Mouse (Mus musculus): ENCODE data around the gene Fryl. TPM values are rescaled to one million over a fixed set of nuclear protein-coding genes. Genes with fewer than 3 reads are reported as not detected.
A peak's percentile ranks its signal among the peaks of the same experiment; 100 is the strongest.

Gene Fryl
- polyA plus RNA-seq (2015; fragmentation: Nextera tagmentation; extraction: Ambion mirVana): 20.6 and 22.6 TPM in 2 replicates

DNA sequence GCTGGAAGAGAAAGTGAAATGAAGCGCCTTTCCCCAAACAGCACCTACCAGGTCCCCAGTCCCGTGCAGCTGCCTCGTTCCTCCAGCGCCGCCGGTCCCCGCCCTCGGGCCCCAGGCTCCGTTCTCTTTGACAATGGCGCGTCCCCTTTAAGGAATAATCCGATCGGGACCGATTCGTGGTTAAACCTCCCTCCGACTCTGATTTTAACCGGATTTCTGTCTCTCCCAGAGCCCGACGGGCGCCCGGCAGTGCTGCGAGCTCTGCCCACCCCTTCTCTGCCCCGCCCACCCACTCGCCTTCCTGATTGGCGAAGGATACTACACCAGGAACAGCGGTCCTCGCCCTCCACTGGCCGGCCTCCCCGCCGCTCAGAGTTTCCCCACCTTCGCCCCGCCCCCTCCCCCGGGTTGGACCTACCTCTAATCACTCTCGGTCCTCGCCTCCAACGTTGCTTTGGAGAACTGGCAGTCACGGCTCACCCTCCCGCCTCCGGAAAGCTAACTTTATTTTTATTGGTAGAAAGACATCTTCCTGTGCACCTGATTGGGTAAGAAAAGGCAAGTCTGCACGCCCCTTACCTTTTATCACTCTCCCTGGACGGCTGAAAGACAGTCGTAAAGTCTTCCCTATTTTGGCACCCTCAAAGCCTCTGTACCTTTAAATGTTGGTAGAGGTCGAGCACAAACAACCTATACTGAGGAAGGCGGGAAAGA, at the start of gene Fryl:
Fryl (minus strand) TSS at position 268 of the 714 bp plus-strand sequence.
- no peaks in the 10 kb centered on the region for H3K36me3 ChIP-seq (ENCODE audit: insufficient read depth, low read length)
- DNase-seq (ENCODE audit: low spot score): peak; percentile 100
- TF ChIP-seq CTCF (IDR thresholded peaks at IDR 0.05; ENCODE audit: low read depth): no peak
- H3K9ac ChIP-seq (ENCODE audit: low read depth, low read length): peak within 1 kb of the TSS; percentile 87
- peaks cover 7% of the 10 kb centered on the region; the same call in 1 of the 2 replicates for H3K4me1 ChIP-seq (replicated peaks; ENCODE audit: insufficient read depth, low read length)
- ATAC-seq (replicated peaks; ENCODE audit: low FRiP score, low read depth): peak; percentile 98
- peak within 1 kb of the TSS; percentile 99 for H3K27ac ChIP-seq
- peak within 1 kb of the TSS; percentile 86 for H3K4me3 ChIP-seq (replicated peaks; ENCODE audit: low read depth, low read length)
- no peaks in the 10 kb centered on the region for H3K9me3 ChIP-seq (replicated peaks; ENCODE audit: low read length)
- no peaks in the 10 kb centered on the region for H3K27me3 ChIP-seq (ENCODE audit: insufficient read depth, low read length)
- H3K4me2 ChIP-seq (ENCODE audit: low read length): peak within 1 kb of the TSS; percentile 77
- under 1% methylated on average over 43 of the region's 44 CpGs for WGBS

DNA sequence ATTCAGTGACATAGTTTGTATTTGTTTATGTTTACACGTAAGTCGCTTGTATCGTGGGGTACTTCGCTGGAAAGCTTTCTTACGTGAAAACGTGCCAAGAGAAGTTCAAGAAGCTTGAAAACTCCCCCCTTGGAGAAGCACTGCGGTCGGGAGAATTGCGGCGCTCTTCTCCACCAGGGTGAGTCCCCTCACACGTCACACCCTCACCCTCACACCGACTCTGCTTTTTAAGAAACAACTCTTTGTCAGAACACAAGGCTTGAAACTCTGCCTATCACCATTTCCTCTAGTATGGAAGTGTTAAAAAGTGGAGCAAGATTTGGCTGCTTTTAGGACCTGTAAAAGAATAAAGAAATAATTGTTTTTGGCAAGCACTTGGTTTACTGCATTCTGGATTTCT, 48.1 kb upstream of the Fryl start:
- Histone ChIP-seq H3K9me3 (replicated peaks; ENCODE audit: low read length) (no peaks in the 10 kb centered on the region), H3K36me3 (ENCODE audit: insufficient read depth, low read length) (peaks cover 54% of the 10 kb centered on the region), H3K4me3 (replicated peaks; ENCODE audit: low read depth, low read length) (no peak overlapping the region), H3K4me1 (replicated peaks; ENCODE audit: insufficient read depth, low read length) (no peaks in the 10 kb centered on the region), H3K4me2 (ENCODE audit: low read length) (no peak overlapping the region), H3K9ac (ENCODE audit: low read depth, low read length) (no peak overlapping the region), H3K27ac (no peak overlapping the region), H3K27me3 (ENCODE audit: insufficient read depth, low read length) (no peaks in the 10 kb centered on the region)
- ATAC-seq (replicated peaks; ENCODE audit: low FRiP score, low read depth) (no peak), DNase-seq (ENCODE audit: low spot score) (peak; percentile 23)
- WGBS: 85% methylated on average over 12 of the region's 12 CpGs
- TF ChIP-seq CTCF (IDR thresholded peaks at IDR 0.05; ENCODE audit: low read depth): no peak

DNA sequence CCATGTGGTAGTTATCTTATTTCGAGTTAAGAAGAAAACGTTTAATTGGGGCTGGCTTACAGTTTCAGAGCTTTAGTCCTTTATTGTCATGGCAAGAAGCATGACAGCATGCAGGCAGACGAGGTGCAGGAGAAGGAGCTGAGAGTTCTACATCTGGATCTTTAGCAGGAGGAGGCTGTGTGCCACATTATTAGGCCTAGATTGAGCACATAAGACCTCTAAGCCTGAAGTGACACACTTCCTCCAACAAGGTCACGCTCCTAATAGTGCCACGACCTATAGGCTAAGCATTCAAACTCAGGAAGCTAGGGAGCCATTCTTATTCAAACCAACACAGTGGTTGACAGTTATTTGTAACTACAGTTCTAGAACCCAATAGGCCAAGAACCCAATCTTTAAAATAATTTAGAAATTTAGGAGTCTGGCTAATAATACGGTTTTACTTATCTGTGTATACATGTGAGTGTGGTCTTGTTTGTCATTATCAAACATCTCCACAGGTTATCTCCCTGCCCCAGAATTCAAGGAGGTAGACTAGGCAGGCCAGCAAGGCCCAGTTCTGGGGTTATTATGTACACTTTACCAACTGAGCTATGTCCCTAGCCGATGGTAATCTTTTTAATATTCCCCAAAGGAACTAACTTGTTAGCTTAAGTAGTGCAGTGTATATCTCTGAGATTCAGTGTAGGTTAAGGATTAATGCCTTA, 45.3 kb upstream of the Fryl start:
- H3K36me3 ChIP-seq (ENCODE audit: insufficient read depth, low read length): peaks cover 36% of the 10 kb centered on the region
- no peak for ATAC-seq (replicated peaks; ENCODE audit: low FRiP score, low read depth)

DNA sequence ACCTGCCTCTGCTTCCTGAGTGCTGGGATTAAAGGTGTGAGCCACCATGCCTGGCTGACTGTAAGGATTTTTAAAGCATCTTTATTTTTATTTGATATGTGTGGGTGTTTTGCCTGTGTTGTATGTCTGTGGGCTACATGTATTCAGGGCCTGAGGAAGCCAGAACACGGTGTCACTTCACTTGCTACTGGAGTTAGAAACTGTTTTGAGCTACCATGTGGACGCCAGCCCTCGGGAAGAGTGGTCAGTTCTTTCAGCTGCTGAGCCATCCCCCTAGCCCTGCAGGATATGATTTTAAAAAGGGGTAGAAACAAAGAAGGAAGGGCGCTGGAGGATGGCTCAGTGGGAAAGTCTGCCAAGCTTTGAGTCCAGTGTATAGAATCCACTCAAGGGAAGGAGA, 39.5 kb upstream of the Fryl start:
- 90% methylated on average over 4 of the region's 4 CpGs for WGBS
- Histone ChIP-seq H3K36me3 (ENCODE audit: insufficient read depth, low read length) (peaks cover 25% of the 10 kb centered on the region; the same call in 1 of the 2 replicates), H3K9ac (ENCODE audit: low read depth, low read length) (no peak overlapping the region), H3K27ac (no peak overlapping the region), H3K9me3 (replicated peaks; ENCODE audit: low read length) (no peaks in the 10 kb centered on the region), H3K27me3 (ENCODE audit: insufficient read depth, low read length) (no peaks in the 10 kb centered on the region), H3K4me1 (replicated peaks; ENCODE audit: insufficient read depth, low read length) (0 out of 2 replicates have a peak, but pooled peaks cover 3% of the 10 kb centered on the region), H3K4me3 (replicated peaks; ENCODE audit: low read depth, low read length) (no peak overlapping the region), H3K4me2 (ENCODE audit: low read length) (no peak overlapping the region)
- TF ChIP-seq CTCF (IDR thresholded peaks at IDR 0.05; ENCODE audit: low read depth): no peak
- ATAC-seq (replicated peaks; ENCODE audit: low FRiP score, low read depth): no peak
- no peak for DNase-seq (ENCODE audit: low spot score)

More for the DNA sequence above, 45.3 kb upstream of the Fryl start:
- no peaks in the 10 kb centered on the region for H3K4me1 ChIP-seq (replicated peaks; ENCODE audit: insufficient read depth, low read length)
- 87% methylated on average over 7 of the region's 7 CpGs for WGBS
- no peak overlapping the region for H3K9ac ChIP-seq (ENCODE audit: low read depth, low read length)
- H3K4me2 ChIP-seq (ENCODE audit: low read length): no peak overlapping the region
- no peak for DNase-seq (ENCODE audit: low spot score)
- H3K4me3 ChIP-seq (replicated peaks; ENCODE audit: low read depth, low read length): no peak overlapping the region
- no peak overlapping the region for H3K27ac ChIP-seq
- TF ChIP-seq CTCF (IDR thresholded peaks at IDR 0.05; ENCODE audit: low read depth): no peak
- no peaks in the 10 kb centered on the region for H3K9me3 ChIP-seq (replicated peaks; ENCODE audit: low read length)
- no peaks in the 10 kb centered on the region for H3K27me3 ChIP-seq (ENCODE audit: insufficient read depth, low read length)

DNA sequence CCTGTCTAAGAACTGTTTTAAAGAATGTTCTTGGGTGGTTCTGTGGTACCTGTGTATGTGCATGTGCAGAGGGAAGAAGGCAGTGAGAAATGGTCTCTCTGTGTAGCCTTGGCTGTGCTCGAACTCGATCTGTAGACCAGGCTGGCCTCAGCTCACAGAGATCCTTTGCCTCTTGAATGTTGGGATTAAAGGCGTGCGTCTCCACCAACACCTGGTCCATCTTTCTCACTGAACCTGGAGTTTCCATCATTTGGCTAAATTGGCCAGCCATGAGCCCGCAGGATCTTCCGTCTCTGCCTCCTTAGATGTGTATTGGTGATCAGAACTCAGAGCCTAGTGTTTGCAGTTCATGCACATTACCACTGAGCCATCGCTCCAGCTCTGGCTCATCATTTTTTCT, 38.6 kb upstream of the Fryl start:
- H3K9me3 ChIP-seq (replicated peaks; ENCODE audit: low read length): no peaks in the 10 kb centered on the region
- no peak overlapping the region for H3K4me2 ChIP-seq (ENCODE audit: low read length)
- DNase-seq (ENCODE audit: low spot score): no peak
- H3K4me3 ChIP-seq (replicated peaks; ENCODE audit: low read depth, low read length): no peak overlapping the region
- TF ChIP-seq CTCF (IDR thresholded peaks at IDR 0.05; ENCODE audit: low read depth): no peak
- ATAC-seq (replicated peaks; ENCODE audit: low FRiP score, low read depth): no peak
- 0 out of 2 replicates have a peak, but pooled peaks cover 19% of the 10 kb centered on the region for H3K36me3 ChIP-seq (ENCODE audit: insufficient read depth, low read length)
- 96% methylated on average over 7 of the region's 7 CpGs for WGBS
- no peak overlapping the region for H3K27ac ChIP-seq
- 0 out of 2 replicates have a peak, but pooled peaks cover 3% of the 10 kb centered on the region for H3K4me1 ChIP-seq (replicated peaks; ENCODE audit: insufficient read depth, low read length)
- H3K9ac ChIP-seq (ENCODE audit: low read depth, low read length): no peak overlapping the region
- no peaks in the 10 kb centered on the region for H3K27me3 ChIP-seq (ENCODE audit: insufficient read depth, low read length)

DNA sequence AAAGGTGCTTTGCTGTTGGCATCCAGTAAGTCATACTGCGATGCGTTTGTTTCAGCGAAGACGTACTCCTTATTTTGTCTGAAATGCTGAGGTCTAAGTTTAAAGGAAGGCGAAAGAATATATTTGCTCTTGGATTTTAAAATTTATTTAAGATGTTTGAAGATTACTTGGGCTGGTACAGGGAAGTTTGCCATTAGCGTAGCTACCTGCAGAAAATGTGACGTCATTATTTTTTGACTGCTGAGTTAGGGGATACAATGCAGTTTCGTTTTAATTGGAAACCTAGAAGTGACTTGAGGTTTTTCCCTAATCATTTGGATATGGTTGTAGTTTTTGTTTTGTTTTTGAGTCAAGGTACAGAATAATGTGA, 37.0 kb upstream of the Fryl start:
- peak overlapping the region; percentile 94 for H3K27ac ChIP-seq
- 0 out of 2 replicates have a peak, but pooled peaks cover 16% of the 10 kb centered on the region for H3K36me3 ChIP-seq (ENCODE audit: insufficient read depth, low read length)
- ATAC-seq (replicated peaks; ENCODE audit: low FRiP score, low read depth): no peak
- peak overlapping the region; percentile 82 for H3K9ac ChIP-seq (ENCODE audit: low read depth, low read length)
- WGBS: 10% methylated on average over 8 of the region's 8 CpGs
- peak overlapping the region; percentile 96 for H3K4me3 ChIP-seq (replicated peaks; ENCODE audit: low read depth, low read length)
- H3K4me1 ChIP-seq (replicated peaks; ENCODE audit: insufficient read depth, low read length): 0 out of 2 replicates have a peak, but pooled peaks cover 3% of the 10 kb centered on the region
- no peak for TF ChIP-seq CTCF (IDR thresholded peaks at IDR 0.05; ENCODE audit: low read depth)
- H3K4me2 ChIP-seq (ENCODE audit: low read length): peak overlapping the region; percentile 73
- DNase-seq (ENCODE audit: low spot score): peak; percentile 18
- H3K9me3 ChIP-seq (replicated peaks; ENCODE audit: low read length): no peaks in the 10 kb centered on the region
- no peaks in the 10 kb centered on the region for H3K27me3 ChIP-seq (ENCODE audit: insufficient read depth, low read length)
